ENCODE assay signal across 11 mouse cellular contexts in genomic region chr2:6071598-6072440, GRCm38 (mm10). TPM values are rescaled to one million over a fixed set of nuclear protein-coding genes. Genes with fewer than 3 reads are reported as not detected.
DNase-seq lines count a peak whose midpoint lies in the region; ATAC-seq lines count a peak whose summit lies in the region.
"Had no signal": no experiment of that assay in that cellular context is flagged by ENCODE, and none has a peak within 500 bp of the region (broad histone marks: within the 10 kb centered on the region; RNA-seq: fewer than 3 reads in every experiment).

No protein-coding gene starts in this region.

- WGBS in intestine, embryonic 15.5 days, result 14% methylated on average over 11 of the region's 11 CpGs
- WGBS in hindbrain, embryonic 12.5 days, result 59% methylated on average over 11 of the region's 11 CpGs

- H3K27ac ChIP-seq in intestine, embryonic 15.5 days, result peak overlapping the region; percentile 77
- no peak overlapping the region for H3K27ac ChIP-seq in hindbrain, embryonic 12.5 days
- H3K27ac ChIP-seq: macrophage had no signal

- peak; percentile 88 for ATAC-seq in intestine, embryonic 15.5 days
- ATAC-seq in hindbrain, embryonic 12.5 days (ENCODE audit: low FRiP score), result no peak

- no peaks in the 10 kb centered on the region for H3K36me3 ChIP-seq in intestine, embryonic 15.5 days
- no peaks in the 10 kb centered on the region for H3K36me3 ChIP-seq in hindbrain, embryonic 12.5 days

- H3K9me3 ChIP-seq in intestine, embryonic 15.5 days, result no peaks in the 10 kb centered on the region
- H3K9me3 ChIP-seq in hindbrain, embryonic 12.5 days (replicated peaks), result no peaks in the 10 kb centered on the region

- no peaks in the 10 kb centered on the region for H3K27me3 ChIP-seq in intestine, embryonic 15.5 days (replicated peaks)
- no peaks in the 10 kb centered on the region for H3K27me3 ChIP-seq in hindbrain, embryonic 12.5 days

- peaks cover 35% of the 10 kb centered on the region for H3K4me1 ChIP-seq in intestine, embryonic 15.5 days (replicated peaks)
- peaks cover 5% of the 10 kb centered on the region; the same call in 1 of the 2 replicates for H3K4me1 ChIP-seq in hindbrain, embryonic 12.5 days

- peak; percentile 20 for DNase-seq in urinary bladder, adult 2 months (ENCODE audit: low spot score)
- no peak for DNase-seq in urinary bladder, postnatal 10 days (ENCODE audit: low spot score)
- DNase-seq in lung, postnatal 14 days, result peak; percentile 70
- no peak for DNase-seq in cerebellum, postnatal 25 days
- DNase-seq in thymus, postnatal 14 days, result no peak
- no peak for DNase-seq in kidney, adult 18-20 months
- DNase-seq: gastrocnemius, postnatal 14 days; kidney, postnatal 14 days had no signal

- no peak overlapping the region for H3K9ac ChIP-seq in intestine, embryonic 15.5 days
- no peak overlapping the region for H3K9ac ChIP-seq in hindbrain, embryonic 12.5 days

- H3K4me3 ChIP-seq in intestine, embryonic 15.5 days (replicated peaks), result no peak overlapping the region
- no peak overlapping the region for H3K4me3 ChIP-seq in hindbrain, embryonic 12.5 days

- H3K4me2 ChIP-seq in intestine, embryonic 15.5 days (replicated peaks), result peak overlapping the region; percentile 11; the same call in 1 of the 2 replicates
- no peak overlapping the region for H3K4me2 ChIP-seq in hindbrain, embryonic 12.5 days (replicated peaks)

RNA-seq across cellular contexts. Expression of gene Proser2, which starts 58.2 kb away (rescaled TPM):
- 25.7 and 26.4 TPM in 2 replicates for polyA plus RNA-seq in urinary bladder, adult 2 months (2012; rRNA removed)
- polyA plus RNA-seq in intestine, embryonic 15.5 days (2015; fragmentation: Nextera tagmentation; extraction: Ambion mirVana), result 27.3 and 27.7 TPM in 2 replicates
- 6.4 and 6.6 TPM in 2 replicates for polyA plus RNA-seq in hindbrain, embryonic 12.5 days (2016; fragmentation: Nextera tagmentation; extraction: Ambion mirVana)
- polyA plus RNA-seq: macrophage had no signal

Comparison
In these comparisons a context has a peak if more than half of its experiments do, and no peak if none do; other contexts are left out.
1. DNase-seq: peak in urinary bladder, adult 2 months (single experiment) and lung, postnatal 14 days (single experiment); none in urinary bladder, postnatal 10 days (single experiment), cerebellum, postnatal 25 days (0 of 2), thymus, postnatal 14 days (single experiment) and kidney, adult 18-20 months (single experiment).